Mouse (Mus musculus): ENCODE data around the gene Gm16485. TPM values are rescaled to one million over a fixed set of nuclear protein-coding genes. Genes with fewer than 3 reads are reported as not detected.

Gm16485 gene
- not detected in 2 replicates for polyA plus RNA-seq (2012; rRNA removed; ENCODE audit: low replicate concordance)

GRCm38 (mm10) chr9:8971491-8971890 lies at the start of gene Gm16485:
Gm16485 (plus strand) TSS chr9:8971791.

Other genes starting within 250 kb of the Gm16485 start
- gene Pgr, start 72.0 kb upstream of the Gm16485 start, polyA plus RNA-seq (2012; rRNA removed; ENCODE audit: low replicate concordance) = 0.05 and 1.0 TPM in 2 replicates